Mouse (Mus musculus) bone marrow macrophage, adult 2 months (primary cell): ENCODE results near the gene Gm47791.

Experiments used
- CTCF ChIP-seq: IDR thresholded peaks from 2 replicates; pipeline ENCODE4 v1.5.1; 2012; ENCODE audit warnings: low read depth, mild to moderate bottlenecking, low read length, moderate library complexity
- POLR2A ChIP-seq: IDR thresholded peaks from 2 replicates; pipeline ENCODE4 v1.6.1; 2012; ENCODE audit warnings: mild to moderate bottlenecking, low read depth, low read length, borderline replicate concordance

DNA sequence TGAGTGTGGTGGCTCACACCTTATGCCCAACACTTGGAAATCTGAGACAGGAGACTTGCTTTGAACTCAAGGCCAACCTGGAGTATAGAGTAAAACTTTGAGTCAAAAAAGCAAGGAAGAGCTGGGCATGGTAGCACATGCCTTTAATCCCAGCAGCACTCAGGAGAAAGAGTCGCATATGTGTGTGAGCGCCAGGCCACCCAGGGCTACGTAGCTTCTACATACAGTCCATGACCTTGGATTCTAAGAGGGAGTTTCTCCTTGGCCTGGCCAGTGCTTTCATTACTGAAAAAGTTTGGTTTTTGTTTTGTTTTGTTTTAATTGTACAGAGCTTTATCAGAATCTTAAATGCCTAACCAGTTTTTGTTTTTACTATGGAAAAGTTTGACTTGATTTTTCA lies 27.1 kb downstream of the Gm47791 start:
- TF ChIP-seq POLR2A (no peak), CTCF (no peak)
